Mouse (Mus musculus) liver, embryonic 13.5 days (tissue): ENCODE results near the gene Psmd7. TPM values are rescaled to one million over a fixed set of nuclear protein-coding genes. Genes with fewer than 3 reads are reported as not detected.
A peak's percentile ranks its signal among the peaks of the same experiment; 100 is the strongest.

Experiments used
- ATAC-seq: fragments of 200-750 bp; cut with Nextera tagmentation; 2 replicates; pipeline ENCODE4 v1.8.0; 2017; ENCODE audit warnings: low read depth, mild to moderate bottlenecking, moderate number of reproducible peaks, moderate library complexity
- DNase-seq: peaks from one replicate; pipeline ENCODE4 v3.0.0; 2022
- H3K27ac ChIP-seq: fragments of 300-500 bp; sonication (generic); 2 replicates; pipeline ENCODE4 v1.5.1; 2015; ENCODE audit warnings: moderate library complexity, mild to moderate bottlenecking, inconsistent platforms
- H3K27me3 ChIP-seq: fragments of 300-500 bp; sonication (generic); 2 replicates; pipeline ENCODE4 v1.6.1; 2015; ENCODE audit warnings: mild to moderate bottlenecking, inconsistent platforms
- H3K36me3 ChIP-seq: fragments of 300-500 bp; sonication (generic); 2 replicates; pipeline ENCODE4 v1.6.1; 2015; ENCODE audit warnings: mild to moderate bottlenecking, inconsistent platforms
- H3K4me1 ChIP-seq: fragments of 300-500 bp; sonication (generic); replicated peaks from 2 replicates; pipeline ENCODE4 v1.6.1; 2015; ENCODE audit warnings: inconsistent platforms
- H3K4me2 ChIP-seq: fragments of 300-500 bp; sonication (generic); 2 replicates; pipeline ENCODE4 v1.6.1; 2015; ENCODE audit warnings: inconsistent platforms, mild to moderate bottlenecking, moderate library complexity
- H3K4me3 ChIP-seq: fragments of 300-500 bp; sonication (generic); replicated peaks from 2 replicates; pipeline ENCODE4 v1.5.1; 2015; ENCODE audit warnings: mild to moderate bottlenecking, inconsistent platforms
- H3K9ac ChIP-seq: fragments of 300-500 bp; sonication (generic); 2 replicates; pipeline ENCODE4 v1.6.1; 2015; ENCODE audit warnings: mild to moderate bottlenecking, inconsistent platforms
- H3K9me3 ChIP-seq: fragments of 300-500 bp; sonication (generic); replicated peaks from 2 replicates; pipeline ENCODE4 v1.6.1; 2016; ENCODE audit warnings: inconsistent platforms
- WGBS: fragments of 180-500 bp; shearing (Covaris S2); methylation state at CpG from one replicate; pipeline ENCODE4 v1.1.7; 2015; ENCODE audit not compliant: insufficient replicate concordance; 5-methylcytosine and 5-hydroxymethylcytosine counted together
- polyA plus RNA-seq: library from polyadenylated mRNA; unstranded; fragments of >200 nt; fragmentation: Nextera tagmentation; extraction: Ambion mirVana; gene quantifications from 2 replicates; pipeline ENCODE4 v1.2.1, GENCODE M21; 2015

Psmd7 gene
- polyA plus RNA-seq, 1 experiment from 2014 or later = 209 TPM

- H3K27ac ChIP-seq = peak overlapping the region; percentile 78
- DNase-seq (no peak), ATAC-seq (no peak)
- 0 out of 2 replicates have a peak overlapping the region, but pooled peaks have one; percentile 29 for H3K9ac ChIP-seq
- 41% methylated on average over 8 of the region's 8 CpGs for WGBS
- no peak overlapping the region; the same call in 1 of the 2 replicates for H3K4me2 ChIP-seq
- peaks cover 35% of the 10 kb centered on the region for H3K4me1 ChIP-seq
- H3K4me3 ChIP-seq = no peak overlapping the region
- H3K36me3 ChIP-seq = peaks cover 51% of the 10 kb centered on the region
- no peaks in the 10 kb centered on the region for H3K27me3 ChIP-seq
- no peaks in the 10 kb centered on the region for H3K9me3 ChIP-seq
These were observed 10.1 kb downstream of the Psmd7 start for GRCm38 (mm10) chr8:107578132-107578531.

GRCm38 (mm10) chr8:107577640-107578039 lies 10.6 kb downstream of the Psmd7 start:
- peaks cover 35% of the 10 kb centered on the region for H3K4me1 ChIP-seq
- H3K27me3 ChIP-seq = no peaks in the 10 kb centered on the region
- peaks cover 46% of the 10 kb centered on the region for H3K36me3 ChIP-seq
- ATAC-seq = peak; percentile 86
- H3K9ac ChIP-seq = no peak overlapping the region
- peak overlapping the region; percentile 78 for H3K27ac ChIP-seq
- peak overlapping the region; percentile 4; the same call in 1 of the 2 replicates for H3K4me2 ChIP-seq
- no peak overlapping the region for H3K4me3 ChIP-seq
- WGBS = 20% methylated on average over 4 of the region's 4 CpGs
- DNase-seq = peak; percentile 66
- H3K9me3 ChIP-seq = no peaks in the 10 kb centered on the region

- H3K27ac ChIP-seq = no peak overlapping the region
- H3K27me3 ChIP-seq = no peaks in the 10 kb centered on the region
- peak; percentile 32; the same call in 1 of the 2 replicates for ATAC-seq
- peak; percentile 70 for DNase-seq
- 11% methylated on average over 10 of the region's 10 CpGs for WGBS
- H3K4me3 ChIP-seq = peak overlapping the region; percentile 21; the same call in 1 of the 2 replicates
- H3K9me3 ChIP-seq = no peaks in the 10 kb centered on the region
- peaks cover 37% of the 10 kb centered on the region for H3K4me1 ChIP-seq
- peak overlapping the region; percentile 48 for H3K4me2 ChIP-seq
- peaks cover 36% of the 10 kb centered on the region for H3K36me3 ChIP-seq
- peak overlapping the region; percentile 27; the same call in 1 of the 2 replicates for H3K9ac ChIP-seq
These were observed 11.6 kb downstream of the Psmd7 start for GRCm38 (mm10) chr8:107576702-107577101.

GRCm38 (mm10) chr8:107574771-107575170 lies 13.5 kb downstream of the Psmd7 start:
- 68% methylated on average over 3 of the region's 3 CpGs for WGBS
- no peaks in the 10 kb centered on the region for H3K27me3 ChIP-seq
- no peak for DNase-seq

GRCm38 (mm10) chr8:107572497-107572896 lies 15.8 kb downstream of the Psmd7 start:
- ATAC-seq = peak; percentile 64
- Histone ChIP-seq H3K9ac (no peak overlapping the region), H3K27me3 (no peaks in the 10 kb centered on the region), H3K4me1 (peaks cover 16% of the 10 kb centered on the region), H3K4me2 (no peak overlapping the region), H3K27ac (no peak overlapping the region), H3K4me3 (no peak overlapping the region), H3K9me3 (no peaks in the 10 kb centered on the region), H3K36me3 (no peaks in the 10 kb centered on the region)
- 41% methylated on average over 4 of the region's 4 CpGs for WGBS
- peak; percentile 57 for DNase-seq

More at GRCm38 (mm10) chr8:107574771-107575170, 13.5 kb downstream of the Psmd7 start:
- Histone ChIP-seq H3K36me3 (peaks cover 17% of the 10 kb centered on the region), H3K9me3 (no peaks in the 10 kb centered on the region), H3K4me1 (peaks cover 38% of the 10 kb centered on the region), H3K4me2 (no peak overlapping the region), H3K4me3 (no peak overlapping the region), H3K27ac (no peak overlapping the region), H3K9ac (no peak overlapping the region)
- ATAC-seq = no peak

GRCm38 (mm10) chr8:107571486-107572135 lies 16.7 kb downstream of the Psmd7 start:
- no peaks in the 10 kb centered on the region for H3K9me3 ChIP-seq
- no peak for ATAC-seq
- H3K4me2 ChIP-seq = no peak overlapping the region
- H3K9ac ChIP-seq = no peak overlapping the region
- no peaks in the 10 kb centered on the region for H3K36me3 ChIP-seq
- 72% methylated on average over 7 of the region's 7 CpGs for WGBS
- DNase-seq = no peak
- no peak overlapping the region for H3K27ac ChIP-seq
- no peaks in the 10 kb centered on the region for H3K27me3 ChIP-seq
- peaks cover 7% of the 10 kb centered on the region for H3K4me1 ChIP-seq
- H3K4me3 ChIP-seq = no peak overlapping the region

GRCm38 (mm10) chr8:107571046-107571445 lies 17.2 kb downstream of the Psmd7 start:
- no peak overlapping the region for H3K27ac ChIP-seq
- ATAC-seq (no peak), DNase-seq (no peak)
- H3K4me1 ChIP-seq = 0 out of 2 replicates have a peak, but pooled peaks cover 3% of the 10 kb centered on the region
- H3K9me3 ChIP-seq = no peaks in the 10 kb centered on the region
- no peak overlapping the region for H3K4me2 ChIP-seq
- H3K36me3 ChIP-seq = no peaks in the 10 kb centered on the region
- no peak overlapping the region for H3K4me3 ChIP-seq
- no peak overlapping the region for H3K9ac ChIP-seq
- WGBS = 49% methylated on average over 2 of the region's 2 CpGs
- no peaks in the 10 kb centered on the region for H3K27me3 ChIP-seq

GRCm38 (mm10) chr8:107562164-107562563 lies 26.1 kb downstream of the Psmd7 start:
- ATAC-seq (no peak), DNase-seq (no peak)
- Histone ChIP-seq H3K4me2 (no peak overlapping the region), H3K27ac (no peak overlapping the region), H3K9ac (no peak overlapping the region), H3K4me3 (no peak overlapping the region), H3K9me3 (no peaks in the 10 kb centered on the region), H3K4me1 (peaks cover 13% of the 10 kb centered on the region), H3K27me3 (no peaks in the 10 kb centered on the region), H3K36me3 (peaks cover 10% of the 10 kb centered on the region)
- 68% methylated on average over 9 of the region's 9 CpGs for whole genome bisulfite sequencing

- DNase-seq (no peak), ATAC-seq (peak; percentile 52; the same call in 1 of the 2 replicates)
- H3K36me3 ChIP-seq = peaks cover 18% of the 10 kb centered on the region
- H3K9ac ChIP-seq = no peak overlapping the region
- H3K4me1 ChIP-seq = peaks cover 13% of the 10 kb centered on the region
- 25% methylated on average over 16 of the region's 16 CpGs for WGBS
- H3K4me2 ChIP-seq = peak overlapping the region; percentile 33
- H3K27me3 ChIP-seq = no peaks in the 10 kb centered on the region
- H3K27ac ChIP-seq = no peak overlapping the region
- no peak overlapping the region for H3K4me3 ChIP-seq
- H3K9me3 ChIP-seq = no peaks in the 10 kb centered on the region
These were observed 27.3 kb downstream of the Psmd7 start for GRCm38 (mm10) chr8:107560820-107561536.

- WGBS = 67% methylated on average over 12 of the region's 12 CpGs
- Histone ChIP-seq H3K4me3 (no peak overlapping the region), H3K9me3 (no peaks in the 10 kb centered on the region), H3K4me2 (no peak overlapping the region), H3K27ac (no peak overlapping the region), H3K4me1 (peaks cover 6% of the 10 kb centered on the region), H3K36me3 (peaks cover 42% of the 10 kb centered on the region), H3K9ac (no peak overlapping the region), H3K27me3 (no peaks in the 10 kb centered on the region)
- ATAC-seq (no peak), DNase-seq (no peak)
These were observed 31.7 kb downstream of the Psmd7 start for GRCm38 (mm10) chr8:107556511-107556936.

- DNase-seq (no peak), ATAC-seq (no peak)
- Histone ChIP-seq H3K27ac (no peak overlapping the region), H3K4me3 (no peak overlapping the region), H3K4me2 (no peak overlapping the region), H3K4me1 (no peaks in the 10 kb centered on the region), H3K27me3 (no peaks in the 10 kb centered on the region), H3K9me3 (no peaks in the 10 kb centered on the region), H3K9ac (no peak overlapping the region), H3K36me3 (peaks cover 47% of the 10 kb centered on the region)
- 88% methylated on average over 10 of the region's 10 CpGs for WGBS
These were observed 33.0 kb downstream of the Psmd7 start for GRCm38 (mm10) chr8:107555231-107555630.
